23 mouse cellular contexts compared by ENCODE assay signal in the genomic region with DNA sequence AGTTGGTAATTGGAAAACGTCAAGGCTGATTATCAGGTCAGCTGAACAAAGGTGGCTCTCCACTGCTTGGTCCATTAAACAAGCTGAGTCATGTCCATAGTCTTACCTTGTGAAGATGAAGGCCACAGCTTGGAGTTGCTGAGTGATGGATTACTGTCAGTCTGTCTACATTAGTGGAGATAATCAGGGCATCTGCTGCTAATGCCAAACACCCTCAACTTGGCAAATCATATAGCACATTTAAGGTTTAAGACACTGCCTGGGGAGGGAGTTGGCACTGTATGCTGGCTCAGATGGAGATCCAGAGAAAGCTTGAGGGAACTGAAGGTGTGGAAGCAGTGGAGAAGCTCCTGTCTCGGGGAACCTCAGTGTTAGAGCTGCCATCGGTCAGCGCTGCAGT. TPM values are rescaled to one million over a fixed set of nuclear protein-coding genes. Genes with fewer than 3 reads are reported as not detected.
A peak's percentile ranks its signal among the peaks of the same experiment; 100 is the strongest.
DNase-seq lines count a peak whose midpoint lies in the region; ATAC-seq lines count a peak whose summit lies in the region.
"Had no signal": no experiment of that assay in that cellular context is flagged by ENCODE, and none has a peak within 500 bp of the region (broad histone marks: within the 10 kb centered on the region; RNA-seq: fewer than 3 reads in every experiment).

No protein-coding gene starts in this region.

- ATAC-seq in megakaryocyte-erythroid progenitor cell, adult 5-6 weeks (replicated peaks; ENCODE audit: low FRiP score, low TSS enrichment, poor library complexity, severe bottlenecking) = no peak
- ATAC-seq: activated CD4-positive, CD25-positive, alpha-beta regulatory T cell, adult 4 months; CD4-positive, CD25-positive, alpha-beta regulatory T cell, adult 4 months; forebrain, embryonic 13.5 days; forebrain, embryonic 15.5 days; forebrain, postnatal 0 days; Patski had no signal

- DNase-seq in cerebellum, postnatal 10 days = peak; percentile 5 to 11
- DNase-seq in cerebellum, postnatal 14 days = no peak
- peak; percentile 11 for DNase-seq in retina, postnatal 1 day
- no peak for DNase-seq in retina, embryonic 14.5 days (ENCODE audit: low spot score)
- DNase-seq in gonadal fat pad, adult 2 months (ENCODE audit: low read depth) = peak; percentile 90
- DNase-seq in gastrocnemius, adult 18-20 months (ENCODE audit: low spot score) = no peak
- DNase-seq: adrenal gland, adult 8-10 months; adrenal gland, postnatal 14 days; adrenal gland, postnatal 36 days; B cell, adult 2 months; cerebellum, adult 11 months; cerebellum, adult 18-20 months; cerebellum, adult 8-10 months; cerebellum, adult 9-11 months; cerebellum, postnatal 36 days; embryo, embryonic 11 days; forebrain, postnatal 0 days had no signal

RNA-seq across cellular contexts. Expression of a gene that starts 52.5 kb away (rescaled TPM):
- polyA plus RNA-seq in gonadal fat pad, adult 2 months (2012; rRNA removed) = 26.4 and 30.7 TPM in 2 replicates
- total RNA-seq in megakaryocyte-erythroid progenitor cell, adult 5-6 weeks (2014; fragmentation: Nextera tagmentation) = 49.0 and 94.8 TPM in 2 replicates
- 38.3 and 44.9 TPM in 2 replicates for total RNA-seq in megakaryocyte-erythroid progenitor cell, adult 5-6 weeks (2017)
- total RNA-seq in gastrocnemius, adult 18-20 months (2021) = 1 to 10 TPM; 8.0 to 9.3 TPM

RNA-seq across cellular contexts. Expression of a gene that starts 53.0 kb away (rescaled TPM):
- 4.3 and 5.6 TPM in 2 replicates for polyA plus RNA-seq in gonadal fat pad, adult 2 months (2012; rRNA removed)
- 15.2 and 18.4 TPM in 2 replicates for total RNA-seq in megakaryocyte-erythroid progenitor cell, adult 5-6 weeks (2014; fragmentation: Nextera tagmentation)
- total RNA-seq in megakaryocyte-erythroid progenitor cell, adult 5-6 weeks (2017) = 9.8 and 10.2 TPM in 2 replicates
- total RNA-seq in gastrocnemius, adult 18-20 months (2021) = 1 to 10 TPM; 7.0 to 8.8 TPM

Comparison
In these comparisons a context has a peak if more than half of its experiments do, and no peak if none do; other contexts are left out.
1. DNase-seq: peak in cerebellum, postnatal 10 days (2 of 2), retina, postnatal 1 day (single experiment) and gonadal fat pad, adult 2 months (single experiment); none in cerebellum, postnatal 14 days (0 of 2), retina, embryonic 14.5 days (single experiment) and gastrocnemius, adult 18-20 months (single experiment).